Mouse (Mus musculus) CD4-positive, CD25-positive, alpha-beta regulatory T cell, adult 4 months (primary cell): Measurements from ENCODE around the gene Rnf2. TPM values are rescaled to one million over a fixed set of nuclear protein-coding genes. Genes with fewer than 3 reads are reported as not detected.
"Not testable (repeated sequence)": the region's sequence is repeated elsewhere in the genome, so short reads cannot be mapped to it uniquely, and the experiment has no call there.

ENCODE experiments used
- ATAC-seq: one replicate; pipeline ENCODE4 v1.8.0; 2017
- polyA plus RNA-seq, 2 experiments: library from polyadenylated mRNA; unstranded; fragments of 100-300 nt; shearing (Covaris generic); gene quantifications; one replicate each; pipeline ENCODE4 v1.2.1; 2017

Rnf2 gene
- polyA plus RNA-seq, 2 experiments from 2014 or later: 93.0 to 107 TPM

- no peak for ATAC-seq
Observed at GRCm38 (mm10) chr1:151484754-151485153, 16.0 kb downstream of the Rnf2 start.

GRCm38 (mm10) chr1:151483568-151483967, 17.2 kb downstream of the Rnf2 start:
- peak; percentile 54 for ATAC-seq

DNA sequence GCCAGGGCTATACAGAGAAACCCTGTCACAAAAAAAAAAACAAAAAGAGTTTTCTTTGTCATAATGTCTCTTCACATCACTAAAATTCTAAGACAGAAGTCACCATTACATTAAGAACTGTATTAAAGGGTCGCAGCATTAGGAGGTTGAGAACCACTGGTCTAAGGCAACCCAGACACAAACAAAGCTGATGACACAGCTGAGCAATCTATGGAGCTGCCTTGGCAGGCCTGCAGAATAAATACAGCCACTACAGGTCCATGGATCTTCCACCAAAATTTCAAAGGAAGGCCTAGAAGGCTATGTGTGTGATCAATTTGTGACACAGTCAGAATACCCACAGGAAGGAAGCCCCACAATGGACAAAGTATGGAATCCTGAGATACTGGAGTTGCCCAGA, 18.3 kb downstream of the Rnf2 start:
- no peak for ATAC-seq

GRCm38 (mm10) chr1:151472386-151472785, 28.4 kb downstream of the Rnf2 start:
- ATAC-seq: not testable (repeated sequence)

DNA sequence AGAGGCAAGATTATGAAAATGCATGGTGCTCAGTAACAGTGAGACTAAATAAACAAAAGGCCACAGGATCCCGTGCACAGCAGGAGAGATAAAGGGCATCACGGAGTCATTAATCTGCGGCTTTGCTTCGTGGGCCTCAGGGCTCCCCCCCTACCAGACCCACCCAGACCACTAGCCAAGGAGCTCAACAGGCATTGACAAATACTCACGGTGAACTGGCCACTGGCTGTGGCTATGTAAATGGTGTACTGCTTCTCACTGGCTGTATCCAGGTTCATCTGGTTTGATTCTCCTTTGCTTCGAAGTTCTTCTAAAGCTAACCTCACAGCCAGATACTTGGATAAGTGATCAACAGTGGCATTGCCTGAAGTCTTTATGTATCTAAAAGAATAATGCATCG, 29.3 kb downstream of the Rnf2 start:
- ATAC-seq: no peak

- no peak for ATAC-seq
Observed at GRCm38 (mm10) chr1:151466571-151466970, 34.2 kb downstream of the Rnf2 start.

DNA sequence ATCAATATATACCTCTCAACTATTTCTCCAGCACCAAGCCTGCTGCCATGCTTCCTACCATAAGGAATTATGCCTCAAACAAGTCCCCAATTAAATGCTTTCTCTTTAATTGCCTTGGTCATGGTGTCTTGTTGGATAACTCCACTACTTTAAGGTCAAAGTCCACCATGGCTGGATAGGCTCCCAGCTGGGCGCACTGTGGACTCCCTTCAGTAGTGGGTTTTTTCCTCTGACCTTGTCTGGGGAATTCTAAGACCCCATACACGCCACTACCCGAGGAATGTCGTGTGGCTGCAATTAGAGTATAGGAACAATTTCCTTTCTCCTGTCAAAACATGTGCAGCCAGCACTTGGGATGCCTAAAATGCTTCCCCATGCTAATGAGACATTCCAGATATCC, 35.8 kb downstream of the Rnf2 start:
- no peak for ATAC-seq

DNA sequence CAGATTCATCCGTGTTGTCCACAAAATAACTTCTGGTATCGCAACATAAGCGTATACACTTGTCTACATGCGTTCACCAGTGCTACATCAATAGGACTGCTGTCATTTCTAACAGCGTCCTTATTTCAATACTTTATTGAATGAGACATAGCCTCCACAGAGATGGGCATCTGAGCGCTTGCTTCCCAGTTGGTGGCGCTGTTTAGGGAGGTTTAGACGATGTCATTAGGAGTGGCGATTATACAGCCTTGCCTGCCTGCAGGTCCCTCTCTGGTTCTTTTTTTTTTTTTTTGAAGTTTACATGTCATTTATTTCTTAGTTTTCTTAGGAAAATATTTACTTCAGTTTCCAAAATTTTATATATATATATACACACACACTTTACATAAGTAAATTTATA, 39.5 kb downstream of the Rnf2 start:
- ATAC-seq: no peak

DNA sequence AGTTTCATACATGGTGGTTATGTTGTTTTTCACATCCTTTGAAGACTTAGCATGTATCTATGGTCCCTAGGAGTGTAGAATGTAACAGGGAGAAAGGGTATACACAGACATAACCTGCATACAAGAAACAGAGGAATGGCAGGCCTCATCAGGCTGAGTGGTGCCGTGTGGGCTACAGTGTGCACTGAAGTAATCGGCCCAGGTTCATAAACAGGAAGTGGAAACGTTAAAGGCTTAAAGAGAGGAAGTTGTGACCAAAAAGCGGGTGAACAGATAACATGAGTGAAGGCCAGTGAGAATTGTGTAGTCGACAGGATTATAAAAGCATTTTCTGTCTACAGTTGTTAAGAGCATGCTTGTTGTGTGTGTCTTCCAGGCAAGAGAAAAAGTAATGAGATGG, 43.7 kb downstream of the Rnf2 start:
- peak; percentile 91 for ATAC-seq

DNA sequence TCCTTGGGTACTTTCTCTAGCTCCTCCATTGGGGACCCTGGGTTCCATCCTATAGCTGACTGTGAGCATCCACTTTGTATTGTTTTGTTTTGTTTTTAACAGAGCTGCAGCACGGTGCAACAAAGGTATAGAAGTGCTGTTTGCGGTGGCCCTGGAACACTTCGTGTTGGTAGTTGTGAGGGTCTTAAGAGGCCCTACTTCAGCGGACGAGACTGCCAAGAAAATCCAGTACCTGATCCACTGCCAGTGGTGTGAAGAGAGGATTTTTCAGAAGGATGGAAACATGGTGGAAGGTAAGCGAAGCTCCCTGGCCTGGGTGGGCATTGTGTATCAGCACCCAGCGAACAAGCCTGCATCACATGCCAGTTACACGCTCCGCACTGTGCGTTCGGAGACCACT, 48.8 kb downstream of the Rnf2 start:
- no peak for ATAC-seq

GRCm38 (mm10) chr1:151450851-151451250, 49.9 kb downstream of the Rnf2 start:
- no peak for ATAC-seq

DNA sequence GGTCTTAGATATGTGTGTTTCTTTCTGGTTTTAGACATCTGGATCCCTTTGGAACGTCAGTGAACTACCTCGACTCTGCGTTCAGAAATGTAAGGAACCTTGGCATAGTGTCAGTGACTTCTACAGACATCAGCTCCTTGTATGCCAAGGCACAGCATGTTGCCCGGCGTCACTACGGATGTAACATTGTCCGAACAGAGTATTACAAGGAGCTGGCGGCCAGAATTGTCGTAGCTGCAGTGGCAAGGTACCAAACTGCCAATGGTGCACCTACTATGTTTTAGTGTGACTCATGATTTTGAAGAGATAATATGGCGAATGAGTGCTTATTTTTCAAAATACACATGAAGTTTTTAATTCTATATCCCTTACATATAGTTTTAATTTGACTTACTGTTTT, 50.9 kb downstream of the Rnf2 start:
- ATAC-seq: no peak

DNA sequence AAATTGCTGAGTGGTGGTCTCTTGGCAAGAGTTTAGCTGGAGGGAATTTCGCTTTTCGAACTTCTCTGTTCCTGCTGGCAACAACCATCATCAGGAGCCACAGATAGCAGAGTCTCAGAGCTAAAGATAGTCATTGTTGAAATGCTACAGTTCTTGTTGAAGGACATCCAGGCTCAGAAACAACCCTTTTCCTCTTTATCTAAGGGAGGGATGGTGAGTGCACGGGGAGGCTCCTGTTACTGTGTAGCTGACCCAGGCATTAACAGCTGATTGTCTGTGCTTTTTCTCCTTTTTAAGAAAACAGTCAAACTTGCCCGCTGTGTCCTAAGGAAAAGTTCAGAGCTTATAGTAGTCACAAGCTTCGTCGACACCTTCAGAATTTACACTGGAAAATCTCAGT, 65.3 kb downstream of the Rnf2 start:
- ATAC-seq: no peak

GRCm38 (mm10) chr1:151429316-151429715, 71.4 kb downstream of the Rnf2 start:
- peak; percentile 8 for ATAC-seq

- peak; percentile 97 for ATAC-seq
Observed at GRCm38 (mm10) chr1:151428263-151429221, 72.2 kb downstream of the Rnf2 start, which contains the start of the genes Swt1 and Trmt1l. Gene Swt1 (minus strand): TSS chr1:151428455. Gene Trmt1l (plus strand): TSS chr1:151428542.

GRCm38 (mm10) chr1:151427888-151428262, 72.9 kb downstream of the Rnf2 start:
- no peak for ATAC-seq

DNA sequence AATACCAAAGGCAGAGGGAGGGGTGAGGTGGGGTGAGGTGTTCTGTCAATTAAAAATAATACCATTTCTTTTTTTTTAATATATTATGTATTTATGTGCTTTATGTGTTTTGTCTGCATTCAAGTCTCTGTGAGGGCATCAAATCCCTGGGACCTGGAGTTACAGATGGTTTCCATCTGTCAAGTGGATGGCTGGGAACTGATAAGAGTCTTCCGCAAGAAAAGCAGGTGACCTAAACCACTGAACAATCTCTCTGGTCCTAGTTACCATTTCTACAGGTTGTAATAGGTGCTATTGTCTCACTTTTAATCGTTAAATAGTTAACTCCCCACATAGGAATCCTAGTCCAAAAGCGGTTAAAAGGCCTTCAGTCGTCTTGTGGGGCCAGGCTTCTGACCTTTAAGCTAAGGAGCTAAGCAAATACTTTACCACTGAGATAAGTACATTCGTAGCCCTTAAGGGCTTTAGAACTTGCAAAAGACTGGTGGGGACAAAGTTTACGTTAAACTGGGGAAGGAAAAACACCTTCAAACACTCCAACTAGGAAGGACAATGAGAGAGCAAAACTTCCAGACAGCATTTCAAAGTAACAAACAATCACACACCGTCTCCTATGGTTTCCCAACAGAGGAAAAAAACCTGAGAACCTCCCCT, 73.7 kb downstream of the Rnf2 start:
- no peak for ATAC-seq

DNA sequence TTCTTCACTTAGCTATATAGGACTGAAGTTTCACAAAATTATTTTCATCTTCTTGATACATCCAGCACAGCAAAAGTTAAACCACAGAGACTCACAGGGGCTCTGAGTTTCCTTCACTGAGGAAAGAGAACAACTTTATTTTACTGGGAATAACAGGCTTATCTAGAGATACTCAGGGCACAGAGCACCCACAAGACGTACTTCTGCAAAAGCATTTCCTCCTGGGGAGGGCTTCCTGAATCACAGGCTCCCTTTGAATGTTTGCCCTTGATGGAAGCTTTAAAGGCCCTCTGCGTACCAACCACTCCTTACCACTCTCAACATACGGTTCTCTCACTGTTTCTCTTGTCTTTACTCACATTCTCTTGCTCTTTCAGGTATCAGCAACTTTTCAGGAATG, 78.6 kb downstream of the Rnf2 start:
- ATAC-seq: no peak

DNA sequence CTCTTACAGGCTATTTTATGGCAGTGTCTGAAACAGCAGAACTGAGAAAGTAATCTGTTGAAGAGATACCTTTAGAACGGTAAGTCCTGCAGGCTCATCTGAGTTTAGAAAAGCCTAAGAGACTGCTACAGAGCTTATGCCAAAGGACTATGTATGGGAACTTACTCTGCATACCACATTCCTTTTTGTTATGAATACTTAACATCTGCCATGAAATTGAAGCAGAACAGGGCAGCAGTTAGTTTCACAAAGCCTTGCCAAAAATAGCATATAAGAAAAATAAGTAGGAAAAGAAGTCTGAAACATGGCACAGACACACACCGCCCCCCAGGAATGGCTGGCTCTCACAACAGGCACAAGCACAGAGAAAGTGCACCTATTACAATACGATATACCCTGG, 90.9 kb downstream of the Rnf2 start:
- no peak for ATAC-seq
